Mouse (Mus musculus) midbrain, embryonic 11.5 days (tissue): ENCODE data around the gene Nudc. TPM values are rescaled to one million over a fixed set of nuclear protein-coding genes. Genes with fewer than 3 reads are reported as not detected.

ENCODE experiments used
- ATAC-seq: fragments of 200-750 bp; cut with Nextera tagmentation; 2 replicates; pipeline ENCODE4 v1.8.0; 2017; ENCODE audit warnings: moderate TSS enrichment, moderate library complexity; ENCODE audit not compliant: low FRiP score
- DNase-seq: peaks from one replicate; pipeline ENCODE4 v3.0.0; 2015; ENCODE audit warnings: low spot score; ENCODE audit errors: missing footprints
- H3K27ac ChIP-seq: fragments of 300-500 bp; sonication (generic); 2 replicates; pipeline ENCODE4 v1.5.1; 2014; ENCODE audit warnings: low read depth, low read length
- H3K27me3 ChIP-seq: fragments of 300-500 bp; sonication (generic); 2 replicates; pipeline ENCODE4 v1.6.1; 2014; ENCODE audit warnings: mild to moderate bottlenecking, low read length, moderate library complexity, mixed read lengths; ENCODE audit not compliant: control insufficient read depth, insufficient read depth
- H3K36me3 ChIP-seq: fragments of 300-500 bp; sonication (generic); 2 replicates; pipeline ENCODE4 v1.6.1; 2014; ENCODE audit warnings: mild to moderate bottlenecking, low read length, moderate library complexity, mixed read lengths; ENCODE audit not compliant: control insufficient read depth, insufficient read depth
- H3K4me1 ChIP-seq: fragments of 300-500 bp; sonication (generic); 2 replicates; pipeline ENCODE4 v1.6.1; 2014; ENCODE audit warnings: low read length; ENCODE audit not compliant: control insufficient read depth, insufficient read depth
- H3K4me2 ChIP-seq: fragments of 300-500 bp; sonication (generic); 2 replicates; pipeline ENCODE4 v1.6.1; 2014; ENCODE audit warnings: mild to moderate bottlenecking, moderate library complexity
- H3K4me3 ChIP-seq: fragments of 300-500 bp; sonication (generic); 2 replicates; pipeline ENCODE4 v1.5.1; 2014; ENCODE audit warnings: low read depth, low read length
- H3K9ac ChIP-seq: fragments of 300-500 bp; sonication (generic); 2 replicates; pipeline ENCODE4 v1.6.1; 2014; ENCODE audit warnings: low read length
- H3K9me3 ChIP-seq: fragments of 300-500 bp; sonication (generic); 2 replicates; pipeline ENCODE4 v1.6.1; 2016; ENCODE audit warnings: low read length; ENCODE audit not compliant: control insufficient read depth
- WGBS: fragments of 180-500 bp; shearing (Covaris S2); extraction: QIAGEN DNeasy Blood & Tissue Kit; methylation state at CpG from one replicate; pipeline ENCODE4 v1.1.7; 2014; 5-methylcytosine and 5-hydroxymethylcytosine counted together
- polyA plus RNA-seq: library from polyadenylated mRNA; unstranded; fragments of >200 nt; fragmentation: Nextera tagmentation; extraction: Ambion mirVana; gene quantifications from 2 replicates; pipeline ENCODE4 v1.2.1, GENCODE M21; 2014

Nudc gene
- polyA plus RNA-seq, 1 experiment from 2014 or later = 330 TPM

GRCm38 (mm10) chr4:133497461-133498159 is 48.2 kb downstream of the Nudc start:
- Histone ChIP-seq H3K4me2 (peak overlapping the region; percentile 99), H3K27me3 (peaks cover 68% of the 10 kb centered on the region), H3K36me3 (no peaks in the 10 kb centered on the region), H3K9me3 (no peaks in the 10 kb centered on the region), H3K4me1 (peaks cover 14% of the 10 kb centered on the region), H3K4me3 (peak overlapping the region; percentile 56), H3K27ac (no peak overlapping the region), H3K9ac (peak overlapping the region; percentile 60)
- ATAC-seq (peak; percentile 49), DNase-seq (peak; percentile 91)
- WGBS = under 1% methylated on average over 70 of the region's 70 CpGs

GRCm38 (mm10) chr4:133496738-133497445 is 48.9 kb downstream of the Nudc start:
- no peak overlapping the region for H3K4me3 ChIP-seq
- no peak for DNase-seq
- ATAC-seq = no peak
- 28% methylated on average over 6 of the region's 6 CpGs for WGBS
- H3K9ac ChIP-seq = no peak overlapping the region
- no peaks in the 10 kb centered on the region for H3K36me3 ChIP-seq
- no peak overlapping the region; the same call in 1 of the 2 replicates for H3K4me2 ChIP-seq
- H3K27ac ChIP-seq = no peak overlapping the region
- H3K4me1 ChIP-seq = peaks cover 14% of the 10 kb centered on the region
- H3K9me3 ChIP-seq = no peaks in the 10 kb centered on the region
- peaks cover 68% of the 10 kb centered on the region for H3K27me3 ChIP-seq

GRCm38 (mm10) chr4:133495711-133496110 is 50.1 kb downstream of the Nudc start:
- Histone ChIP-seq H3K27ac (no peak overlapping the region), H3K4me2 (no peak overlapping the region), H3K9me3 (no peaks in the 10 kb centered on the region), H3K9ac (no peak overlapping the region), H3K36me3 (no peaks in the 10 kb centered on the region), H3K4me3 (no peak overlapping the region), H3K27me3 (peaks cover 62% of the 10 kb centered on the region), H3K4me1 (peaks cover 14% of the 10 kb centered on the region)
- WGBS = 30% methylated on average over 7 of the region's 7 CpGs
- ATAC-seq = no peak
- no peak for DNase-seq

GRCm38 (mm10) chr4:133494867-133495266 is 50.9 kb downstream of the Nudc start:
- H3K9ac ChIP-seq = no peak overlapping the region
- H3K27ac ChIP-seq = no peak overlapping the region
- H3K9me3 ChIP-seq = no peaks in the 10 kb centered on the region
- no peaks in the 10 kb centered on the region for H3K36me3 ChIP-seq
- 62% methylated on average over 4 of the region's 4 CpGs for WGBS
- peaks cover 55% of the 10 kb centered on the region for H3K27me3 ChIP-seq
- DNase-seq (no peak), ATAC-seq (no peak)
- peaks cover 14% of the 10 kb centered on the region for H3K4me1 ChIP-seq
- H3K4me2 ChIP-seq = no peak overlapping the region; the same call in 1 of the 2 replicates
- no peak overlapping the region for H3K4me3 ChIP-seq

GRCm38 (mm10) chr4:133494432-133494831 is 51.4 kb downstream of the Nudc start:
- Histone ChIP-seq H3K36me3 (no peaks in the 10 kb centered on the region), H3K27ac (no peak overlapping the region), H3K27me3 (peaks cover 50% of the 10 kb centered on the region), H3K4me1 (peaks cover 14% of the 10 kb centered on the region), H3K4me2 (peak overlapping the region; percentile 49), H3K4me3 (peak overlapping the region; percentile 15; the same call in 1 of the 2 replicates), H3K9me3 (no peaks in the 10 kb centered on the region), H3K9ac (0 out of 2 replicates have a peak overlapping the region, but pooled peaks have one; percentile 18)
- DNase-seq (peak; percentile 99), ATAC-seq (peak; percentile 38; the same call in 1 of the 2 replicates)
- WGBS = 2% methylated on average over 12 of the region's 12 CpGs

- peaks cover 45% of the 10 kb centered on the region for H3K27me3 ChIP-seq
- ATAC-seq = no peak
- WGBS = 26% methylated on average over 10 of the region's 12 CpGs
Observed at GRCm38 (mm10) chr4:133493895-133494294, 51.9 kb downstream of the Nudc start.

DNA sequence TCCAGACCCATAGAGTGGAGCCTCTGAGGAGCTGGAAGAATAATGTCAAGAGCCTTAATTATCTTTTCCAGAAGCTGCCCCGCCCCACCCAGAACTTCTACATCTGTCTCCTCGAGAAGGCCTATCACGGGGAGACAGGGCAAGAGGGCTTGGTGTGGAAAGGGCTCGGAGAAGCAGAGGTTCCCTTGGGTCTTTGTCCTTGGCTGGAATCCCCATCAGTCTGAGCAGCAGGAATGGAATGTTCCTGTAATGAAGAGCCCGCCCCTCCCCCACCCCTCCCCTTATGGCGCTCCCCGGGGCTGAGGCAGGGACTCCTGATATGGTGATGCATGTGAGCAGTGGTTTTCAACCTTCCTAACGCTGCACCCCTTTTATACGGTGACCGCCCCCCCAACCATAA is 54.0 kb downstream of the Nudc start:
- DNase-seq (no peak), ATAC-seq (no peak)
- peaks cover 4% of the 10 kb centered on the region; the same call in 1 of the 2 replicates for H3K4me1 ChIP-seq
- peaks cover 24% of the 10 kb centered on the region for H3K27me3 ChIP-seq
- H3K9ac ChIP-seq = no peak overlapping the region
- H3K27ac ChIP-seq = no peak overlapping the region
- no peaks in the 10 kb centered on the region for H3K9me3 ChIP-seq
- no peak overlapping the region for H3K4me3 ChIP-seq
- WGBS = 51% methylated on average over 10 of the region's 10 CpGs
- no peaks in the 10 kb centered on the region for H3K36me3 ChIP-seq
- H3K4me2 ChIP-seq = no peak overlapping the region

More at GRCm38 (mm10) chr4:133493895-133494294, 51.9 kb downstream of the Nudc start:
- H3K36me3 ChIP-seq = no peaks in the 10 kb centered on the region
- H3K9ac ChIP-seq = 0 out of 2 replicates have a peak overlapping the region, but pooled peaks have one; percentile 18
- DNase-seq = no peak
- no peaks in the 10 kb centered on the region for H3K9me3 ChIP-seq
- peaks cover 14% of the 10 kb centered on the region for H3K4me1 ChIP-seq
- H3K4me2 ChIP-seq = peak overlapping the region; percentile 49
- H3K27ac ChIP-seq = no peak overlapping the region
- H3K4me3 ChIP-seq = peak overlapping the region; percentile 15; the same call in 1 of the 2 replicates

- no peak for DNase-seq
Observed at GRCm38 (mm10) chr4:133489489-133490245, 56.1 kb downstream of the Nudc start.

More at GRCm38 (mm10) chr4:133489489-133490245, 56.1 kb downstream of the Nudc start:
- no peak for ATAC-seq
- Histone ChIP-seq H3K4me2 (no peak overlapping the region), H3K9ac (no peak overlapping the region), H3K27me3 (peaks cover 3% of the 10 kb centered on the region; the same call in 1 of the 2 replicates), H3K9me3 (no peaks in the 10 kb centered on the region), H3K27ac (no peak overlapping the region), H3K4me3 (no peak overlapping the region), H3K4me1 (peaks cover 4% of the 10 kb centered on the region; the same call in 1 of the 2 replicates), H3K36me3 (no peaks in the 10 kb centered on the region)
- WGBS = 64% methylated on average over 4 of the region's 4 CpGs
